Mouse (Mus musculus): ENCODE measurements at regions not wholly inside any gene's neighbourhood (a gene's known extent, or its start where the extent isn't known, plus 50 kb on each side); places are given as distances from the start of the nearest gene placed in this dataset.

- Histone ChIP-seq H3K4me3 (no peak overlapping the region), H3K27ac (no peak overlapping the region)
- no peak for DNase-seq (ENCODE audit: low spot score in 2 of 2)
- no peak for TF ChIP-seq CTCF (conservative IDR thresholded peaks at IDR 0.05)
Measured at GRCm38 (mm10) chrX:10770575-10770974, 55.8 kb downstream of the Mid1ip1 start.

DNA sequence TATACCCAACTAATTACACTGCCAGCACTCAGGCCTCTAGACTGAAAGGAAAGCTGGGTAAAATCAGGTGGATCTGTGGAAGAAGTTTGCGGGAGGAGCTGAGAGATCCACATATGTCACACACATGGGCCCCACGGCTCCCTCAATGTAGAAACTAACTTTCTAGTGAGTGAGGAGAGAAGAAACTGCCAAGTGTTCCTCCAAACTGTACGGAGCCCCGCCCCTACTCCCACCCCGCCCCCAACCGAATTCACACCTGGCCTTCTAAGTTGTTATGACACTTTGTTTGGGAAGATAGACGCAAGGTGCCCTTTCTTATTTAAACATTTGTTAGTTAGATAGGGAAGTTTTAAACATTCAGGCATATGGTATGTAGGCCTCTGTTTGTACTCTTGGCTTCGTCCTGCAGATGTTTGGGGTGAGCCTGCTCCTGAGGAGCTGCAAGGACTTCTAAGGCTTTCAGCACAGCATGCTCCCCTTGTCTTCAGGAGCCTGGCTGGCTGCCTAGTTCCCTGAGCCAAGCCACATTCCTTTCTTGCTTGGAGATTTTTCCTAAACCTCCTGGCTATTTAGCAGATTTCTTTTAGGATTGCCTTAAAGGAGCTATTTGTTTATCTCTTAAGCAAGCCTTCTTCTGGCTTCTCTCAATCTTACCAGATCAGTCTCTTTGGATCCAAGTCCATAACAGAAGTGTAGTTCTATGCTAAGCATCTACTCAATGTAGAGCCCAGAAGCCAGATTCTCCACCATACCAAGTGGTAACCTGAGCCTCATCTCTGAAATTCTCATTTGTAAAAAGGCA is 61.1 kb downstream of the Mid1ip1 start:
- DNase-seq (ENCODE audit: low spot score in 2 of 2): peak; percentile 8 to 13
- Histone ChIP-seq H3K27ac (no peak overlapping the region; the same call in 1 of the 2 replicates), H3K4me3 (no peak overlapping the region)
- no peak for TF ChIP-seq CTCF (conservative IDR thresholded peaks at IDR 0.05)

GRCm38 (mm10) chrX:10776516-10776818 is 61.7 kb downstream of the Mid1ip1 start:
- TF ChIP-seq CTCF (conservative IDR thresholded peaks at IDR 0.05): no peak

DNA sequence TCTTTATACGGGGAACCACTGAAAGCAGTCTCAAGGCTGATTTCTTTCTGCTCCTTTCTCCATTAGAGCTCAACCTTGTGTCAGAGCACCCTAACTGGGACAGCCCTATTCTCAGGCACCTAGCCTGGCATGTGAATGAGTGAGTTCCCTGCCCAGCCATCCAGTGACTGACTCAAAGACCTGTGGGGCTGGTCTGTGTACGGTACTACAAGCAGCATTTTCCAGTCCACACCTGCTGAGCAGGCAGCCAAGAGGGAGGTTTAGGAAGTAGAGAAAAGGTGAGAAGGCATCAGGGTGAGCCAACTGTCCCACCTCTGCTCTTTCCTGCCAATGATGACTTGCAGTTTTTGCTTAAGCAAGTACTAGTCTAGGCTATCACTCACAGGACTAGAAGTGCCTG is 63.2 kb downstream of the Mid1ip1 start:
- no peak for DNase-seq (ENCODE audit: low spot score in 2 of 2)
- TF ChIP-seq CTCF (conservative IDR thresholded peaks at IDR 0.05): no peak
- H3K4me3 ChIP-seq: no peak overlapping the region
- H3K27ac ChIP-seq: no peak overlapping the region

More at GRCm38 (mm10) chrX:10776516-10776818, 61.7 kb downstream of the Mid1ip1 start:
- no peak for DNase-seq (ENCODE audit: low spot score in 2 of 2)
- Histone ChIP-seq H3K4me3 (no peak overlapping the region), H3K27ac (no peak overlapping the region; the same call in 1 of the 2 replicates)

DNA sequence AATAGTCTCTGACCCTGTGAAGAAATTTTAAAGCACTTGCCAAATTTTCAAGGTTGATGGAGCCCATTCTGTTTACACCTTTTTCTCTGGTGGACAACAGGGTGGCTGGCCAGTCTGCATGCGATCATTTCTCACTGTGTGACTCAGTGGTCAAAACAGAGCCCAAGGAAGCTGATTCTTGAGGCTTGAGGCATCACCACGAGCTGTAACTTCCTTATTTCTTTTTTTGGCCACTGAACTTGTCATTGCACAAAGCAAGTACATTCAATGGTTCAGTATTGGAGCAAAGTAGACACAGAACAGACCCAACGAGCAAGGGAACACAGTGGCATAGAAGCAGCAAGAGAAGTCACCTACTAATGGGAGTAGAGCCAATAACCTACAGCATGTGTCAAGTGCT is 71.5 kb downstream of the Mid1ip1 start:
- TF ChIP-seq CTCF (conservative IDR thresholded peaks at IDR 0.05): no peak
- no peak for DNase-seq (ENCODE audit: low spot score in 2 of 2)
- Histone ChIP-seq H3K27ac (no peak overlapping the region), H3K4me3 (no peak overlapping the region)

GRCm38 (mm10) chrX:10787057-10787456 is 72.2 kb downstream of the Mid1ip1 start:
- Histone ChIP-seq H3K27ac (no peak overlapping the region), H3K4me3 (no peak overlapping the region)
- DNase-seq (ENCODE audit: low spot score in 2 of 2): no peak
- peak; percentile 46 for TF ChIP-seq CTCF (conservative IDR thresholded peaks at IDR 0.05)

DNA sequence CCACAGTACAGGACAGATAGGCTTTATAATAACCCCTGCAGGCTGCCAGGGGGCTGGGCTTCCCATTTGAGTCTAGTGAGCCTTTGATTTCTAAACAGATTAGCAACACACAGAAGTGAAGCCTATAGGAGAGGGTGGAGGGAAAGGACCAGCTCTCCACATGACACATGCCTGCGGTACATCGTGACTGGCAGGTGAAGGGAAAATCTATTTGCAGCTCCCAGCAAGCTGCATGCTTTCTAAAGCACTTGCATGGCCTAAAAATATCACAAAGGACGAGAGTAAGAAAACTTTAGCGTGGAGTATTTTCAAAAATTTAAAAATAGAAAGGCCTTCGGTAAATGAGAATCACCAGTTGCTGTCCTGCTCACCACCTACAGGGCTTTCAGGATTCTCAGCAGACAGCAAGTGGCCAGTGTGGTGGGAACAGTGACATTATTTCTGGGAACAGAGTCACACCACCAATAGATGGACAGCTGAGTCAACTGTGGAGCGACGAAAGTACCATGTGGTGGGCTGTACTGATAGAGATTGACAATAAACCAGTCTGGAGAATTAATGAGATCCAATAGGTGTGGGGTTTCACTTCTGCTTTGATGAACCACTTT is 105.6 kb downstream of the Mid1ip1 start:
- no peak overlapping the region for H3K27ac ChIP-seq
- no peak overlapping the region for H3K4me3 ChIP-seq
- DNase-seq (ENCODE audit: low spot score in 2 of 2): no peak
- TF ChIP-seq CTCF (conservative IDR thresholded peaks at IDR 0.05): no peak

DNA sequence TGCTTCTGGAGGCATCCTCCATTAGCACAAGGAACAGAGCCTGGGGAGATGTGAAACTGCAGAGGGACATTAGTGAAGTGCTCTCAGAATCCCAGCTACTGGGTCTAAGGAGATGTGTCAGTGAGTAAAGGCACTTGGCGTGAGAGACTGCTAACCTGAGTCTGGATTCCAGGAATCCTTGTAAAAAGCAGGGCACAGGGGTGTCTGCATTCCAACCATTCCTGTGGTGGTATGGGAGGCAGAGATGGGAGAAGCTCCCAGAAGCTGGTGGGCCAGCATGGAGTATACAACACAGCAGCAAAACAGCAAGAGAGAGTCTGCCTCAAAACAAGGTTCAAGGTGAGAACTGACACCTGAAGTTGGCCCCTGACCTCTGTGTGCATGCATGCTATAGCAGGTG is 118.9 kb downstream of the Mid1ip1 start:
- no peak for DNase-seq (ENCODE audit: low spot score in 2 of 2)

DNA sequence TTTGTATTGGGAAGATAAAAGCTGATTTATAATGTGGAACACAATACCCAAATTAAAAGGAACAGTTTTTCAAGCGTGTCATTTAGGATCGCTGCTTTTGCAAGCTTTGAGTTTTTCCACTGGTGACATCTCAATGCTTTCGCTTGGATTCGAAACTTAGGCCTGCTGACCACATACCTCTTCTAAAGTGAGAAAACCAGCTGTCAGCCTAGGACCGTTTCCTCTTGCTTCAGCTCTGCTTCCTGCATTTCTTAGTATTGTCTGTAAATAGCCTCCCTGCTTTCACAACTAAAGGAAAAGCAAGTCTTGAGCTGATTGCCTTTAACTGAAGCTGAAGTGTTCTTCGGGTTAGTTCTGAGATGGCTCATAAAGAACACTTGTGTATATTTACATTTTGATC is 142.3 kb downstream of the Mid1ip1 start:
- TF ChIP-seq CTCF (conservative IDR thresholded peaks at IDR 0.05): no peak
- no peak for DNase-seq (ENCODE audit: low spot score in 2 of 2)
- no peak overlapping the region for H3K27ac ChIP-seq
- no peak overlapping the region for H3K4me3 ChIP-seq

More for the DNA sequence above, 118.9 kb downstream of the Mid1ip1 start:
- Histone ChIP-seq H3K4me3 (no peak overlapping the region), H3K27ac (no peak overlapping the region)
- no peak for TF ChIP-seq CTCF (conservative IDR thresholded peaks at IDR 0.05)

DNA sequence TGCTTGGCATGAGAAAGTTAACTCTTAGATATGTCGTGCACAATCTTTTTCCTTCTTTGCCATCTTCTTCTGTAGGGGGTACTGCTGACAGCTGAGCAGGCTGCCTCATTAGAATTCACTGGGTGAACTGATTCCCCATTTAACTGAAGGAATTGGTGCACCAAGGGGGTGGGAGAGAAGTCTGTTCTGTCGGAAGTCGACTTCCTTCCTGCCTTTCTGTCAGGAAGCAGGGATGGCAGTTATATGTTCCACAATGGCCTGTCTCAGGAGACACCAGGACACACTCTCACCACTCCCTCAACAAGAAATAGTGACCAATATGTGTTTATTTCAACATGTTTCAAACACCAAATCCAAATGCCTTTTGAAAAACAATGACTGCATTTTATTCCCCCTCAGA is 142.9 kb downstream of the Mid1ip1 start:
- no peak overlapping the region for H3K4me3 ChIP-seq

GRCm38 (mm10) chrX:10871613-10872012 is 156.8 kb downstream of the Mid1ip1 start:
- TF ChIP-seq CTCF (conservative IDR thresholded peaks at IDR 0.05): no peak

More for the DNA sequence above, 142.9 kb downstream of the Mid1ip1 start:
- no peak overlapping the region for H3K27ac ChIP-seq
- DNase-seq (ENCODE audit: low spot score in 2 of 2): no peak
- TF ChIP-seq CTCF (conservative IDR thresholded peaks at IDR 0.05): no peak

GRCm38 (mm10) chrX:10877856-10878255 is 163.0 kb downstream of the Mid1ip1 start:
- no peak for TF ChIP-seq CTCF (conservative IDR thresholded peaks at IDR 0.05)
- no peak for DNase-seq (ENCODE audit: low spot score in 2 of 2)
- H3K4me3 ChIP-seq: no peak overlapping the region
- H3K27ac ChIP-seq: no peak overlapping the region

More at GRCm38 (mm10) chrX:10871613-10872012, 156.8 kb downstream of the Mid1ip1 start:
- no peak for DNase-seq (ENCODE audit: low spot score in 2 of 2)
- Histone ChIP-seq H3K4me3 (no peak overlapping the region), H3K27ac (no peak overlapping the region)

GRCm38 (mm10) chrX:10878922-10879321 is 164.1 kb downstream of the Mid1ip1 start:
- DNase-seq (ENCODE audit: low spot score in 2 of 2): no peak
- Histone ChIP-seq H3K27ac (no peak overlapping the region), H3K4me3 (no peak overlapping the region)
- no peak for TF ChIP-seq CTCF (conservative IDR thresholded peaks at IDR 0.05)
